Mouse (Mus musculus): ENCODE measurements at regions not wholly inside any gene's neighbourhood (a gene's known extent, or its start where the extent isn't known, plus 50 kb on each side); places are given as distances from the start of the nearest gene placed in this dataset.
A peak's percentile ranks its signal among the peaks of the same experiment; 100 is the strongest.

- H3K27me3 ChIP-seq, result no peaks in the 10 kb centered on the region
- H3K9ac ChIP-seq, result no peak overlapping the region
- no peak overlapping the region for H3K27ac ChIP-seq
- H3K9me3 ChIP-seq (replicated peaks), result no peaks in the 10 kb centered on the region
- no peak overlapping the region for H3K4me3 ChIP-seq
- H3K4me1 ChIP-seq (replicated peaks), result no peaks in the 10 kb centered on the region
- no peak overlapping the region for H3K4me2 ChIP-seq
- 69% methylated on average over 1 of the region's 1 CpGs for WGBS
- no peaks in the 10 kb centered on the region for H3K36me3 ChIP-seq
- ATAC-seq (replicated peaks; ENCODE audit: insufficient number of reproducible peaks, insufficient read depth, low FRiP score, low read depth), result no peak
These were observed 268.5 kb downstream of the AW209491 start for GRCm38 (mm10) chr13:14898495-14898894.

- H3K4me3 ChIP-seq, result no peak overlapping the region
- ATAC-seq (replicated peaks; ENCODE audit: insufficient number of reproducible peaks, insufficient read depth, low FRiP score, low read depth), result no peak
- no peaks in the 10 kb centered on the region for H3K27me3 ChIP-seq
- no peak overlapping the region for H3K4me2 ChIP-seq
- H3K9ac ChIP-seq, result no peak overlapping the region
- 64% methylated on average over 3 of the region's 3 CpGs for WGBS
- H3K9me3 ChIP-seq (replicated peaks), result no peaks in the 10 kb centered on the region
- H3K27ac ChIP-seq, result 0 out of 2 replicates have a peak overlapping the region, but pooled peaks have one; percentile 9
- H3K4me1 ChIP-seq (replicated peaks), result no peaks in the 10 kb centered on the region
- H3K36me3 ChIP-seq, result no peaks in the 10 kb centered on the region
These were observed 300.3 kb downstream of the AW209491 start for GRCm38 (mm10) chr13:14930137-14930785.

GRCm38 (mm10) chr13:14966187-14966726 lies 336.3 kb downstream of the AW209491 start:
- Histone ChIP-seq H3K9me3 (replicated peaks) (no peaks in the 10 kb centered on the region), H3K27me3 (no peaks in the 10 kb centered on the region), H3K4me3 (no peak overlapping the region), H3K36me3 (no peaks in the 10 kb centered on the region), H3K4me2 (no peak overlapping the region), H3K9ac (no peak overlapping the region), H3K27ac (no peak overlapping the region), H3K4me1 (replicated peaks) (no peaks in the 10 kb centered on the region)
- ATAC-seq (replicated peaks; ENCODE audit: insufficient number of reproducible peaks, insufficient read depth, low FRiP score, low read depth), result no peak
- WGBS, result 47% methylated on average over 1 of the region's 1 CpGs

GRCm38 (mm10) chr13:15002700-15003099 lies 372.7 kb downstream of the AW209491 start:
- Histone ChIP-seq H3K9ac (no peak overlapping the region), H3K27me3 (no peaks in the 10 kb centered on the region), H3K9me3 (replicated peaks) (no peaks in the 10 kb centered on the region), H3K27ac (no peak overlapping the region), H3K4me3 (no peak overlapping the region), H3K36me3 (no peaks in the 10 kb centered on the region), H3K4me2 (no peak overlapping the region), H3K4me1 (replicated peaks) (no peaks in the 10 kb centered on the region)
- WGBS, result 75% methylated on average over 3 of the region's 3 CpGs
- ATAC-seq (replicated peaks; ENCODE audit: insufficient number of reproducible peaks, insufficient read depth, low FRiP score, low read depth), result no peak

GRCm38 (mm10) chr13:15011638-15012037 lies 381.7 kb downstream of the AW209491 start:
- Histone ChIP-seq H3K4me1 (replicated peaks) (no peaks in the 10 kb centered on the region), H3K27ac (no peak overlapping the region), H3K9ac (no peak overlapping the region), H3K9me3 (replicated peaks) (no peaks in the 10 kb centered on the region), H3K4me3 (no peak overlapping the region), H3K4me2 (no peak overlapping the region), H3K27me3 (no peaks in the 10 kb centered on the region), H3K36me3 (no peaks in the 10 kb centered on the region)
- ATAC-seq (replicated peaks; ENCODE audit: insufficient number of reproducible peaks, insufficient read depth, low FRiP score, low read depth), result no peak

- no peak for ATAC-seq (replicated peaks; ENCODE audit: insufficient number of reproducible peaks, insufficient read depth, low FRiP score, low read depth)
- no peaks in the 10 kb centered on the region for H3K36me3 ChIP-seq
- no peak overlapping the region for H3K27ac ChIP-seq
- 41% methylated on average over 16 of the region's 16 CpGs for WGBS
- no peak overlapping the region for H3K4me3 ChIP-seq
- H3K27me3 ChIP-seq, result no peaks in the 10 kb centered on the region
- H3K4me2 ChIP-seq, result no peak overlapping the region
- no peaks in the 10 kb centered on the region for H3K4me1 ChIP-seq (replicated peaks)
- H3K9ac ChIP-seq, result no peak overlapping the region
- no peaks in the 10 kb centered on the region for H3K9me3 ChIP-seq (replicated peaks)
These were observed 389.1 kb downstream of the AW209491 start for GRCm38 (mm10) chr13:15018811-15019745.

GRCm38 (mm10) chr13:15026601-15027000 lies 396.6 kb downstream of the AW209491 start:
- H3K9me3 ChIP-seq (replicated peaks), result no peaks in the 10 kb centered on the region
- H3K9ac ChIP-seq, result no peak overlapping the region
- 69% methylated on average over 2 of the region's 2 CpGs for WGBS
- H3K27ac ChIP-seq, result no peak overlapping the region
- no peaks in the 10 kb centered on the region for H3K36me3 ChIP-seq
- no peak overlapping the region for H3K4me2 ChIP-seq
- ATAC-seq (replicated peaks; ENCODE audit: insufficient number of reproducible peaks, insufficient read depth, low FRiP score, low read depth), result no peak
- no peaks in the 10 kb centered on the region for H3K4me1 ChIP-seq (replicated peaks)
- H3K4me3 ChIP-seq, result no peak overlapping the region
- H3K27me3 ChIP-seq, result no peaks in the 10 kb centered on the region

GRCm38 (mm10) chr13:15052667-15053375 lies 410.2 kb upstream of the Gli3 start:
- Histone ChIP-seq H3K4me2 (no peak overlapping the region), H3K9me3 (replicated peaks) (no peaks in the 10 kb centered on the region), H3K27ac (no peak overlapping the region), H3K4me1 (replicated peaks) (no peaks in the 10 kb centered on the region), H3K4me3 (no peak overlapping the region), H3K36me3 (no peaks in the 10 kb centered on the region), H3K9ac (no peak overlapping the region), H3K27me3 (no peaks in the 10 kb centered on the region)
- WGBS, result 46% methylated on average over 4 of the region's 4 CpGs
- ATAC-seq (replicated peaks; ENCODE audit: insufficient number of reproducible peaks, insufficient read depth, low FRiP score, low read depth), result no peak

- no peaks in the 10 kb centered on the region for H3K36me3 ChIP-seq
- H3K4me3 ChIP-seq, result no peak overlapping the region
- H3K27me3 ChIP-seq, result no peaks in the 10 kb centered on the region
- no peak for ATAC-seq (replicated peaks; ENCODE audit: insufficient number of reproducible peaks, insufficient read depth, low FRiP score, low read depth)
- no peaks in the 10 kb centered on the region for H3K4me1 ChIP-seq (replicated peaks)
- 67% methylated on average over 3 of the region's 3 CpGs for WGBS
- no peaks in the 10 kb centered on the region for H3K9me3 ChIP-seq (replicated peaks)
- H3K27ac ChIP-seq, result no peak overlapping the region
- no peak overlapping the region for H3K9ac ChIP-seq
- no peak overlapping the region for H3K4me2 ChIP-seq
These were observed 408.3 kb upstream of the Gli3 start for GRCm38 (mm10) chr13:15054705-15055104.

GRCm38 (mm10) chr13:15078635-15079094 lies 384.4 kb upstream of the Gli3 start:
- Histone ChIP-seq H3K36me3 (no peaks in the 10 kb centered on the region), H3K4me3 (no peak overlapping the region), H3K27ac (no peak overlapping the region), H3K27me3 (no peaks in the 10 kb centered on the region), H3K4me1 (replicated peaks) (no peaks in the 10 kb centered on the region), H3K9me3 (replicated peaks) (no peaks in the 10 kb centered on the region), H3K9ac (no peak overlapping the region), H3K4me2 (no peak overlapping the region)
- WGBS, result 66% methylated on average over 2 of the region's 2 CpGs
- no peak for ATAC-seq (replicated peaks; ENCODE audit: insufficient number of reproducible peaks, insufficient read depth, low FRiP score, low read depth)

GRCm38 (mm10) chr13:15079148-15079547 lies 383.9 kb upstream of the Gli3 start:
- no peak for ATAC-seq (replicated peaks; ENCODE audit: insufficient number of reproducible peaks, insufficient read depth, low FRiP score, low read depth)
- H3K27me3 ChIP-seq, result no peaks in the 10 kb centered on the region
- no peak overlapping the region for H3K27ac ChIP-seq
- no peaks in the 10 kb centered on the region for H3K36me3 ChIP-seq
- no peaks in the 10 kb centered on the region for H3K4me1 ChIP-seq (replicated peaks)
- no peak overlapping the region for H3K9ac ChIP-seq
- H3K4me2 ChIP-seq, result no peak overlapping the region
- no peaks in the 10 kb centered on the region for H3K9me3 ChIP-seq (replicated peaks)
- H3K4me3 ChIP-seq, result no peak overlapping the region

Data from heart, embryonic 15.5 days (tissue).